Mouse (Mus musculus) heart, embryonic 12.5 days (tissue): ENCODE measurements around the gene Ptk7. TPM values are rescaled to one million over a fixed set of nuclear protein-coding genes. Genes with fewer than 3 reads are reported as not detected.

Source experiments
- ATAC-seq: fragments of 200-750 bp; cut with Nextera tagmentation; 2 replicates; pipeline ENCODE4 v1.8.0; 2017; ENCODE audit warnings: moderate TSS enrichment, moderate library complexity; ENCODE audit not compliant: insufficient number of reproducible peaks, low FRiP score
- H3K27ac ChIP-seq: fragments of 300-500 bp; sonication (generic); 2 replicates; pipeline ENCODE4 v1.5.1; 2016; ENCODE audit warnings: mild to moderate bottlenecking, moderate library complexity; ENCODE audit not compliant: poor library complexity, severe bottlenecking
- H3K27me3 ChIP-seq: fragments of 300-500 bp; sonication (generic); replicated peaks from 2 replicates; pipeline ENCODE4 v1.6.1; 2016; ENCODE audit warnings: mild to moderate bottlenecking, moderate library complexity
- H3K36me3 ChIP-seq: fragments of 300-500 bp; sonication (generic); 2 replicates; pipeline ENCODE4 v1.6.1; 2016; ENCODE audit warnings: mild to moderate bottlenecking, moderate library complexity
- H3K4me1 ChIP-seq: fragments of 300-500 bp; sonication (generic); replicated peaks from 2 replicates; pipeline ENCODE4 v1.6.1; 2016; ENCODE audit warnings: mild to moderate bottlenecking
- H3K4me2 ChIP-seq: fragments of 300-500 bp; sonication (generic); 2 replicates; pipeline ENCODE4 v1.6.1; 2016; ENCODE audit warnings: mild to moderate bottlenecking, moderate library complexity
- H3K4me3 ChIP-seq: fragments of 300-500 bp; sonication (generic); 2 replicates; pipeline ENCODE4 v1.5.1; 2016; ENCODE audit warnings: mild to moderate bottlenecking
- H3K9ac ChIP-seq: fragments of 300-500 bp; sonication (generic); 2 replicates; pipeline ENCODE4 v1.6.1; 2016; ENCODE audit warnings: mild to moderate bottlenecking, moderate library complexity
- H3K9me3 ChIP-seq: fragments of 300-500 bp; sonication (generic); replicated peaks from 2 replicates; pipeline ENCODE4 v1.6.1; 2016; ENCODE audit warnings: mild to moderate bottlenecking, moderate library complexity
- WGBS: fragments of 180-500 bp; shearing (Covaris S2); methylation state at CpG from one replicate; pipeline ENCODE4 v1.1.7; 2016; 5-methylcytosine and 5-hydroxymethylcytosine counted together
- polyA plus RNA-seq: library from polyadenylated mRNA; unstranded; fragments of >200 nt; fragmentation: Nextera tagmentation; extraction: Ambion mirVana; gene quantifications from 2 replicates; pipeline ENCODE4 v1.2.1, GENCODE M21; 2016

Gene Ptk7
- polyA plus RNA-seq, 1 experiment from 2014 or later: 71.4 TPM

DNA sequence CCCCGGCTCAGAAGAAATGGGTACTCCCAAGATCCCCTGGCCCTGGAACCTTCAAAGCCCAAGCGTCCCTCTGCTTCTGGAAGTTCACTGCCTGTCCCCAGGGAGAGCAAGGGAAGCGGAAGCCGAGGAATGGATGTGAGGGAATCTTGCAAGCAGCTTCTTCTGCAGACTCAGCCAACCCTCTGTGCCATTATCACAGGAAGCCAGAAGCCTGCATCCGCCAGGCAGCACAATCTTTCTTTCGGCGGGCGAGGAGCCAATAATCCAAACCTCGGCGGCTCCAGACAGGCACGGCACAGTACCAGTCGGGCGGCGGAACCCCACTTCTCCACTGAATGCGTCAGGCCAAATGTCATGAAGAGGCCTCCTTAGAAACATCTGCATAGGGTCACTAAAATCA lies 8.0 kb downstream of the Ptk7 start:
- Histone ChIP-seq H3K27ac (peak overlapping the region; percentile 93), H3K4me2 (peak overlapping the region; percentile 60), H3K27me3 (no peaks in the 10 kb centered on the region), H3K4me3 (peak overlapping the region; percentile 13), H3K9me3 (no peaks in the 10 kb centered on the region), H3K9ac (peak overlapping the region; percentile 33; the same call in 1 of the 2 replicates), H3K4me1 (peaks cover 99% of the 10 kb centered on the region), H3K36me3 (no peaks in the 10 kb centered on the region)
- 21% methylated on average over 15 of the region's 15 CpGs for WGBS
- peak; percentile 60; the same call in 1 of the 2 replicates for ATAC-seq

DNA sequence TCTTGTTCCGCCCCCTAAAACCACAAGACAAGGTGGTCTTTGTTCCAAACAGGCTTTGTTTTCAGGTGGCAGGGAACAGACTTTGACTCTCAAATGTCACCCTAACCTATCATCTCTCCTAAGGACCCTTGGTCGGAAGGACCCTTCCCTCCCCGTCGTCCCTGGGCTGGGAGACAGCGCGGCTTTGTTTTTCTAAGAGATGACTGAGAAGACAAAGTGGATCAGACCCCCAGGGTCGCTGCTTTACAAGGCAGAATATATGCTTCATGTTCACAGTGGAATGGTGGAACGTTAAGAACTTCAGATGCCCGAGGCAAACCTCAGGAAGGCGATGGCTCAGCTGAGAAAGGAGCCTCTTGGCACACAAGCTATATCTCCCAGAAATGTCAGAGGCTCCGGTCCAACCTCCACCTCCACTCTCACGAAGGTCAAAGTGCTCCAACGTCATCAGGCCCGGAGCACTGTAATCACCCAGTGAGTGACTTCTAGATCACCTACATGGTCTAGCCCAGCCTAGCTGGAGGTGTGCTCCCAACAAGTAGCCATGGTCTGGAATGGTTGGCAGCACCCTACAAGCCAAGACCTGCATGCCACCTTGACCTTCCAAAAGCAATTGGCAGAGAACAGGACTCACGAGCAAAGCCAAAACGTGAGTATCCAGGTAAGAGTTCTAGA lies 9.5 kb downstream of the Ptk7 start:
- H3K4me3 ChIP-seq: no peak overlapping the region
- no peaks in the 10 kb centered on the region for H3K36me3 ChIP-seq
- H3K4me1 ChIP-seq: peaks cover 89% of the 10 kb centered on the region
- H3K27ac ChIP-seq: peak overlapping the region; percentile 93
- H3K9ac ChIP-seq: peak overlapping the region; percentile 70
- H3K27me3 ChIP-seq: no peaks in the 10 kb centered on the region
- peak overlapping the region; percentile 54 for H3K4me2 ChIP-seq
- no peaks in the 10 kb centered on the region for H3K9me3 ChIP-seq
- 29% methylated on average over 16 of the region's 16 CpGs for WGBS
- no peak for ATAC-seq

DNA sequence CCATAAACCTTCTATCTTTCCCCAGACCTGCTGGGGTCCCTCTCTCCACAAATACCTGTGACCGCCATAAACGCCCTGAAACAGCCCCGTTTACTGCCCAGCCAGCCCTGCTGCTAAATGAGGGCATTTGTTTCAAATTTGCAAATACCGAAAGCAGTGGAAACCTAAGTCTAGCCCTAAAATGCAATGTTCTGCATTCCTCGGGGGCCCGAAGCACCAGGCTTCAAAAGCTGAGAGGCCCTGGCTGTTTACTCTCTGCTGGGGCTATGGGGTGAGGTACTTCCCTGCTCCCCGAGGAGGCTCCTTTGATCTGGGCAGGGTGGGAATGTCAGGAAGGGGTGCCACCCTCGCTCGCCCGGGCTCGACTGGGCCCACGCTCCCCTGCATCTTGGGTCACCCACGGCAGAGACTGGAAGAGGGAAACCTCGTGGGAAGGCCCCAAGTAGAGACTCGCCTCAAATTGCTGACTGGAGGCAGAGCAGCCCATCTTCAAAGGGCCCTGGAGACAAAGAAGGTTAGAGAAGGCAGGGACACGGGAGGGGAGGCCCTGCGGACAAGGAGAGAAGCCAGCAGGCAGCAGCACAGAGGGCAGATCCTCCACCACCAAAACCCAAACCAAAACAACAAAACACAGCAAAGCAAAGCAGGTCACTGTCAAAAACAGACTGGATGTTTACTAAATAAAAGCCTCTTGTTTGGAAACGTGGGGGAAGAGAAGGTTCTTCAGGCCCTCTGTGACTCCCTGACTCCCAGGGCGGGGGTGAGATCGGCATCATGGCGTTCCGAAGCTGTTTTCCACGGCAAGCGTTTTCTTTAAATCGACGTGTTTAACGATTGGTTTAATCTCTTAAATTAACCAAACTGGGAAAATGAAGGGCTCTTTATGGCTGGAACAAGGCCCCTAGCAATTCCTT lies 10.3 kb downstream of the Ptk7 start:
- Histone ChIP-seq H3K27ac (peak overlapping the region; percentile 93), H3K4me1 (peaks cover 87% of the 10 kb centered on the region), H3K9me3 (no peaks in the 10 kb centered on the region), H3K36me3 (no peaks in the 10 kb centered on the region), H3K4me2 (peak overlapping the region; percentile 54), H3K9ac (peak overlapping the region; percentile 70), H3K4me3 (peak overlapping the region; percentile 8), H3K27me3 (no peaks in the 10 kb centered on the region)
- ATAC-seq: no peak
- 13% methylated on average over 27 of the region's 27 CpGs for WGBS

DNA sequence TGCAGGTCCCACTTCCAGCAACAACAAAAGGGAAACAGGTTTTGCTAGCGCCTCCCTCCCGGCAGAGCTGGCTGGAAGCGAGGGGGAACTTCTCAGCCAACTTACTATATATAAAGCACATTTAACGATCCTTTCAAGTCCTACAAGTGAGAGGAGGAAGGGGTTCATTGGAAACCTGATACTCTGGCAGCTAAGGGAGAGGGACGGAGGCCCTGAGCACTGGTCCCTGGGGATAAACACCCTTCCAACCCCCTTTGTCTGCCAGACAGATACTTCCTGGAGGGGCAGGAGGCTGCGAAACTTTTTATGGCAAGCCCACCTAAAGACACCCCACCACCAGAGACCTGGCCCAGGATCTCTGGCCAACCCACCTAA lies 10.9 kb downstream of the Ptk7 start:
- Histone ChIP-seq H3K36me3 (no peaks in the 10 kb centered on the region), H3K27ac (peak overlapping the region; percentile 93), H3K9me3 (no peaks in the 10 kb centered on the region), H3K27me3 (no peaks in the 10 kb centered on the region), H3K4me3 (peak overlapping the region; percentile 8; the same call in 1 of the 2 replicates), H3K4me2 (peak overlapping the region; percentile 54), H3K9ac (peak overlapping the region; percentile 70), H3K4me1 (peaks cover 87% of the 10 kb centered on the region)
- ATAC-seq: no peak
- 8% methylated on average over 6 of the region's 6 CpGs for WGBS

DNA sequence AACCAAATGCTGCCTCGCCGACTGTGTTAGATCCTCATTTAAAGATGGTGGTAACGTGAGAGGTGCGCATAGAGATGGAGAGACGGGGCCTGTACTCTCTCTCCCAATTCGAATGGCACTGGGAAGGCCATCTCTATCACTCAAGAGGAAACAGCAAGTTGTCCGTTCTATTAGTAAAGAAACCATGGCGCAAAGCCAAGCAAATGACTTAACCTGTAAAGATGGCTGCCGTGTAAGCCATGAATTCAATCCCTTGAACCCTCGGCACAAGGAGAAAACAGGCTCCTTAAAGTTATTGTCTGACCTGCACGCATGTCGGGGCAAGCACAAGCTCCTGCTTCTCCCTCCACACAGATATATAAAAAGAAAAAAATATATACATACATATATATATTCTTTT lies 11.5 kb downstream of the Ptk7 start:
- Histone ChIP-seq H3K36me3 (no peaks in the 10 kb centered on the region), H3K27ac (peak overlapping the region; percentile 93), H3K9ac (peak overlapping the region; percentile 70), H3K4me2 (peak overlapping the region; percentile 54), H3K4me3 (peak overlapping the region; percentile 5; the same call in 1 of the 2 replicates), H3K9me3 (no peaks in the 10 kb centered on the region), H3K27me3 (no peaks in the 10 kb centered on the region), H3K4me1 (peaks cover 87% of the 10 kb centered on the region)
- WGBS: 47% methylated on average over 12 of the region's 12 CpGs
- ATAC-seq: no peak

DNA sequence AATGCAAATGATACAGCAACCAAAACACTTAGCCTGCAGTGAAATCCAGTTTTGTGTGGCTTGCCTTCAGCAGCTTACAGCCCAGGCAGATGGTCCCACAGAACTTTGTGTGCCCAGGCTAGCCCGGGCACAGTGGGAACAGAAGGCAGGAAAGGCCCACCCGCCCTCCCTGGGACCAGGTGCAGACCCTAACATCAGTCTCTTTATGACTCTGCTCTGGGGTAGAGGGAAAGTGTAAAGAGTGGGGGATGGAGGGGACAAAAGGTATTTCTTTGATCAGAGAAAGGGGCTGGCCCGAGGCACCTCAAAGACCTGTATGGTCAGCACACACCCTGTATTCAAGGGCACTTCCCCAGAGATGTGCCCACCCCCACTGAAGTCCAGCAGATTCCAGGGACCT lies 16.1 kb downstream of the Ptk7 start:
- Histone ChIP-seq H3K9me3 (no peaks in the 10 kb centered on the region), H3K4me1 (peaks cover 70% of the 10 kb centered on the region), H3K27me3 (no peaks in the 10 kb centered on the region), H3K4me2 (peak overlapping the region; percentile 27; the same call in 1 of the 2 replicates), H3K36me3 (no peaks in the 10 kb centered on the region; the same call in 1 of the 2 replicates), H3K4me3 (no peak overlapping the region), H3K27ac (peak overlapping the region; percentile 60), H3K9ac (no peak overlapping the region)
- ATAC-seq: no peak
- WGBS: 62% methylated on average over 3 of the region's 3 CpGs

DNA sequence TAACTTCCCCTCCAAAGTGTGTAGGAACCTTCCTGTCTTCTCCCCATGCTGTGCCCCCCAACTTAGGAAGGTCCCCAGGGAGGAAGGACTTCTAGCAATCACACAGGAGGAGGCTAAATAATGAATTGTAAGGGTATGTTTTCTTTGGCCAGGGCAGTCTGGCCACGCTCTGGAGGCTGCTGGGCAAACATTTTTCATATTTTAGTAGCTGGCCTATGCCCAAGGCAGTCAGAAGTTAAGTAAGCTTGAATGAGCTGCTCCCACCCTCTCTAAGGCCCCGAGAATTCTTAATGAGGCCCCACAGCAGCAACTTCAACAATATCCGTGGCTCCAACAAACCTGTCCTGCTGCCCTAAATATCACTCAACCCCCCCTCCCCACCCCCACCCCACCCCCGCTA lies 16.5 kb downstream of the Ptk7 start:
- Histone ChIP-seq H3K9me3 (no peaks in the 10 kb centered on the region), H3K27ac (peak overlapping the region; percentile 60), H3K4me1 (peaks cover 66% of the 10 kb centered on the region), H3K4me3 (no peak overlapping the region), H3K4me2 (peak overlapping the region; percentile 27; the same call in 1 of the 2 replicates), H3K36me3 (peaks cover under 1% of the 10 kb centered on the region), H3K9ac (peak overlapping the region; percentile 20; the same call in 1 of the 2 replicates), H3K27me3 (no peaks in the 10 kb centered on the region)
- 36% methylated on average over 4 of the region's 4 CpGs for WGBS
- no peak for ATAC-seq

DNA sequence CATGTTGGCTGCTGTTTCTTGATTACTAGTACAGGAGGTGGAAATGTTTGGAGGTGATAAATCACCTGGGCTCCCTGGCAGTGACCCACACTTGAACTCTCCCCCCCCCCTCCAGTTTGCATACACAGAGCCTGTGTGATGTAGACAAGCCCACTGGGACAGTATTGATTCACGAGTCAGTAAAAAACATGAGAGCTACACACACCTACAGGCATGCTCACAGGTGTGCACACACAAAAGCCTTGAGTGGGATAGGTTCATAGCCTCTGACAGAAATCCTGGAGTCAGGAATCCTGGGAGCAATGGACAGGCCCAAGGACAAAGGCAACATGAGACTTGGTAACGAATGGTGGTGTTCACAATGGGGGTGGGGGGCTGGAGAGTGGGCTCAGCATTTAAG lies 17.1 kb downstream of the Ptk7 start:
- no peaks in the 10 kb centered on the region for H3K9me3 ChIP-seq
- WGBS: 69% methylated on average over 2 of the region's 2 CpGs
- peak overlapping the region; percentile 60; the same call in 1 of the 2 replicates for H3K27ac ChIP-seq
- no peak overlapping the region for H3K4me2 ChIP-seq
- no peak for ATAC-seq
- no peak overlapping the region for H3K9ac ChIP-seq
- no peak overlapping the region for H3K4me3 ChIP-seq
- no peaks in the 10 kb centered on the region for H3K27me3 ChIP-seq
- H3K36me3 ChIP-seq: peaks cover 4% of the 10 kb centered on the region
- peaks cover 60% of the 10 kb centered on the region for H3K4me1 ChIP-seq

DNA sequence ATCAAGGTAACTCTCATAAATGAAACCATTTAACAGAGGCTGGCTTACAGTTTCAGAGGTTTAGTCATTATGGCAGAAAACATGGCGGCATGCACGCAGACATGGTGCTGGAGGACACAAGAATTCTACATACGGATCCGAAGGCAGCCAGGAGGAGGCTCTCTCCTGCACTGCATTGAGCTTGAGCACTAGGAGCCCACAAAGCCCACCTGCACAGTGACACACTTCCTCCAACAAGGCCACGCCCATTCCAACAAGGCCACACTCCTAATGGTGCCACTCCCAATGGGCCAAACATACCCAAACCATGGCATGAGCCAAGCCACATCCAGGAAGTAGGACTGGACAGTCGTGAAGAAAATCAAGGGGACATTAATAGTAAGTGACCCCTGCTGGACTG lies 18.0 kb downstream of the Ptk7 start:
- H3K9me3 ChIP-seq: no peaks in the 10 kb centered on the region
- ATAC-seq: no peak
- peaks cover 51% of the 10 kb centered on the region for H3K4me1 ChIP-seq
- H3K4me2 ChIP-seq: no peak overlapping the region
- H3K9ac ChIP-seq: no peak overlapping the region
- H3K36me3 ChIP-seq: peaks cover 4% of the 10 kb centered on the region
- H3K27ac ChIP-seq: no peak overlapping the region
- H3K27me3 ChIP-seq: no peaks in the 10 kb centered on the region
- no peak overlapping the region for H3K4me3 ChIP-seq
- 92% methylated on average over 6 of the region's 6 CpGs for WGBS

DNA sequence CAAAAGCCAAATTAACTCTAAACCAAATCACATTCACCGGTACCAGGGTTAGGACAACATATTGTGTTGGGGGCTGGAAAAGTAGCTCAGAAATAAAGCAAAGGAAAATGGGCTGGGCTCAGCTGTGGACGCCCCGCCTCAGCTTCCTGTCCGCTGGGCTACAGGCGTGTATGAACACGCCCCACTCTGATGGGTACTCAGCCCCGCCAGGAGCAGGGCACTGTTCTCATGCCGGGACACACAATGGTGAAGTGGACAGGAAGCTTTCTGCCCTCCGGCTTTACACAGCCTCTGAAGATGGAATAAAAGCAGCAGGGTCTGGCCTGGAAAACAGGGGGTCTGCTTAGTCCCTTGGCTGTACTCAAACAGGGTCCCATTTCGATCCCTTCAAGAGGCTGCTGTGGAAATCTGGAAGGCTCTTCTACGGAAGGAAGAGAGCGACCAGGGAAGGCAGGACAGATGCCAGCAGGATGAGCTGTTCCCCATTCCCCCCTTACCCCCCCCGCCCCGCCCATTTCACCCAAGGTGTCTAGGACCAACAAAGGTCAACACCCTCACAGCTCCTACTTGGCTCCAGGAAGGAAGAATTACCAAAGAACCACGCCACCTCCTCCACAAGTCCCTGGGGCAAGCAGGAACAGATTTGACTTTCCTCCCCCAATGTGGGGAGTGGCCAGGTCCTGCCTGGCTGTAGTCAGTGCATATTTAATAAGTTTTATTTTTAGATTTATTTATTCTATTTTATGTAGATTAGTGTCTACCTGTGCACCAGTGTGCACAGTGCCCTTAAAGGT lies 19.4 kb downstream of the Ptk7 start:
- H3K27ac ChIP-seq: peak overlapping the region; percentile 61
- peaks cover 56% of the 10 kb centered on the region for H3K4me1 ChIP-seq
- peak overlapping the region; percentile 42 for H3K4me2 ChIP-seq
- no peaks in the 10 kb centered on the region for H3K9me3 ChIP-seq
- peak; percentile 70 for ATAC-seq
- H3K9ac ChIP-seq: 0 out of 2 replicates have a peak overlapping the region, but pooled peaks have one; percentile 26
- H3K4me3 ChIP-seq: no peak overlapping the region
- WGBS: 53% methylated on average over 15 of the region's 15 CpGs
- H3K27me3 ChIP-seq: no peaks in the 10 kb centered on the region
- peaks cover 4% of the 10 kb centered on the region for H3K36me3 ChIP-seq
